Mouse (Mus musculus): ENCODE results near the gene Vmn1r206.
"Not testable (repeated sequence)": the region's sequence is repeated elsewhere in the genome, so short reads cannot be mapped to it uniquely, and the experiment has no call there.

Vmn1r206 gene

GRCm38 (mm10) chr13:22624151-22624550 is at the start of gene Vmn1r206:
Gene Vmn1r206, minus strand, starts transcription at chr13:22624251.
- not testable (repeated sequence) for DNase-seq (ENCODE audit: low read depth, low spot score)

GRCm38 (mm10) chr13:22592900-22593299 is 31.2 kb downstream of the Vmn1r206 start, which contains the start of gene Vmn1r205:
Gene Vmn1r205, minus strand, starts transcription at chr13:22593000.
- DNase-seq (ENCODE audit: low read depth, low spot score), result no peak

- not testable (repeated sequence) for DNase-seq (ENCODE audit: low read depth, low spot score)
Measured at GRCm38 (mm10) chr13:22583336-22583735, 40.7 kb downstream of the Vmn1r206 start.

- DNase-seq (ENCODE audit: low read depth, low spot score), result not testable (repeated sequence)
Measured at GRCm38 (mm10) chr13:22574911-22575310, 49.1 kb downstream of the Vmn1r206 start.
